Mouse (Mus musculus): ENCODE data around the gene Fbxo28. TPM values are rescaled to one million over a fixed set of nuclear protein-coding genes. Genes with fewer than 3 reads are reported as not detected.

Fbxo28 gene
- 23.6 TPM for polyA plus RNA-seq (2014; fragmentation: Illumina TruSeq; extraction: RNeasy Lipid Tissue Mini Kit (QIAGEN cat#74804); ENCODE audit: low replicate concordance)

GRCm38 (mm10) chr1:182340821-182341781, at the start of gene Fbxo28:
Gene Fbxo28 (minus strand): TSS chr1:182341629.

GRCm38 (mm10) chr1:182282091-182283075, 59.0 kb downstream of the Fbxo28 start, which contains the start of gene Degs1:
Gene Degs1 (minus strand): TSS chr1:182282804.

Other genes starting within 250 kb of the Fbxo28 start
- gene Srp9, start 216.9 kb downstream of the Fbxo28 start, polyA plus RNA-seq (2014; fragmentation: Illumina TruSeq; extraction: RNeasy Lipid Tissue Mini Kit (QIAGEN cat#74804); ENCODE audit: low replicate concordance), result 258 TPM
- not detected for gene Vmn1r1, start 177.1 kb downstream of the Fbxo28 start, polyA plus RNA-seq (2014; fragmentation: Illumina TruSeq; extraction: RNeasy Lipid Tissue Mini Kit (QIAGEN cat#74804); ENCODE audit: low replicate concordance)
- 97.7 TPM for gene Degs1, start 58.8 kb downstream of the Fbxo28 start, polyA plus RNA-seq (2014; fragmentation: Illumina TruSeq; extraction: RNeasy Lipid Tissue Mini Kit (QIAGEN cat#74804); ENCODE audit: low replicate concordance)
- 7.4 TPM for gene Trp53bp2, start 67.5 kb upstream of the Fbxo28 start, polyA plus RNA-seq (2014; fragmentation: Illumina TruSeq; extraction: RNeasy Lipid Tissue Mini Kit (QIAGEN cat#74804); ENCODE audit: low replicate concordance)
- 15.0 TPM for gene Capn2, start 176.0 kb upstream of the Fbxo28 start, polyA plus RNA-seq (2014; fragmentation: Illumina TruSeq; extraction: RNeasy Lipid Tissue Mini Kit (QIAGEN cat#74804); ENCODE audit: low replicate concordance)
- gene Capn8, start 223.4 kb upstream of the Fbxo28 start, polyA plus RNA-seq (2014; fragmentation: Illumina TruSeq; extraction: RNeasy Lipid Tissue Mini Kit (QIAGEN cat#74804); ENCODE audit: low replicate concordance), result 1.6 TPM

Data from small intestine, adult 10 weeks (tissue).